Comparison of ENCODE assay signal across 16 mouse cellular contexts in the genomic region with DNA sequence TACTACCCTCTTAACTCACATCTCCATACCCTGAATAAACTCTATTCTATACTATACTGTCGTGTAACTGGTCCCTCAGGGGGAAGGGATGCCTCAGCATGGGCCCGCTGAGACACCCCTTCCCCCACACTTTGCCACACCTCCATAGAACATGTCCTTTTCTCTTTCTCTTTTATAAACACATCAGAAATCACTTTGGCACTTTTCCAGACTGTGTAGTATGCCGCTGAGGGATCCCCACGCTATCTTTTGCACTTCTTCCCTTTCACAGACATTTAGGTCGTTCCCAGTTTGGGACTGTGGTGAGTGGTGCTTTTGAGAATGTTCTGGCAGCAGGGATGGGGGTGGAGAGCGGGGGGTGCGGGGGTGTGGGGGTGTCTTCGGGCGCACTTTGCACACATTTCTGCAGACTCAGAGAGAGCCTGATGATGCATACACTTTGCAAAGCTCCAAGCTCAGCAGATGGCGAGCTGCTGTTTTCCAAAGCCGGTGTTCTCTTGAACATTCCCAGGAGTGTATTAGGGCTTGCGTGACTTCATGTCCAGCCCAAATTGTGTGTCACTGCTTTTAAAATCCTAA. TPM values are rescaled to one million over a fixed set of nuclear protein-coding genes. Genes with fewer than 3 reads are reported as not detected.
DNase-seq lines count a peak whose midpoint lies in the region; ATAC-seq lines count a peak whose summit lies in the region.
"Had no signal": no experiment of that assay in that cellular context is flagged by ENCODE, and none has a peak within 500 bp of the region (broad histone marks: within the 10 kb centered on the region; RNA-seq: fewer than 3 reads in every experiment).

No protein-coding gene starts in this region.

- no peaks in the 10 kb centered on the region for H3K36me3 ChIP-seq in heart, embryonic 12.5 days
- H3K36me3 ChIP-seq: intestine, embryonic 15.5 days; midbrain, embryonic 13.5 days had no signal

- H3K9me3 ChIP-seq in heart, embryonic 12.5 days (replicated peaks): peaks cover 6% of the 10 kb centered on the region; the same call in 1 of the 2 replicates
- H3K9me3 ChIP-seq: intestine, embryonic 15.5 days had no signal

- intact Hi-C loops in heart, postnatal 10 days (cut with DNase I): no loop called here

- 74% methylated on average over 12 of the region's 12 CpGs for WGBS in heart, embryonic 12.5 days

- no peak overlapping the region for H3K9ac ChIP-seq in heart, embryonic 12.5 days
- H3K9ac ChIP-seq: intestine, embryonic 15.5 days; midbrain, embryonic 13.5 days had no signal

- H3K4me3 ChIP-seq in heart, embryonic 12.5 days: no peak overlapping the region
- H3K4me3 ChIP-seq: intestine, embryonic 15.5 days; midbrain, embryonic 13.5 days had no signal

- H3K27me3 ChIP-seq in heart, embryonic 12.5 days (replicated peaks): no peaks in the 10 kb centered on the region
- H3K27me3 ChIP-seq: intestine, embryonic 15.5 days; midbrain, embryonic 13.5 days had no signal

- no peak overlapping the region for H3K4me2 ChIP-seq in heart, embryonic 12.5 days
- H3K4me2 ChIP-seq: liver, embryonic 11.5 days; midbrain, embryonic 13.5 days had no signal

- no peaks in the 10 kb centered on the region; the same call in 1 of the 2 replicates for H3K4me1 ChIP-seq in heart, embryonic 12.5 days (replicated peaks)
- H3K4me1 ChIP-seq: intestine, embryonic 15.5 days; midbrain, embryonic 13.5 days had no signal

- no peak overlapping the region for H3K27ac ChIP-seq in heart, embryonic 12.5 days (ENCODE audit: poor library complexity, severe bottlenecking)
- H3K27ac ChIP-seq: intestine, embryonic 15.5 days; midbrain, embryonic 13.5 days had no signal

- no peak for ATAC-seq in heart, embryonic 12.5 days (ENCODE audit: insufficient number of reproducible peaks, low FRiP score)
- ATAC-seq: midbrain, embryonic 13.5 days had no signal

- peak; percentile 25 to 32 for DNase-seq in heart, postnatal 10 days
- peak; percentile 46 to 77 for DNase-seq in frontal cortex, postnatal 36 days (ENCODE audit: low spot score in 2 of 2)
- DNase-seq in layer of hippocampus, postnatal 14 days (ENCODE audit: low spot score in 2 of 2): peak; percentile 22 to 61
- peak; percentile 18 for DNase-seq in right cerebral cortex, postnatal 14 days
- no peak for DNase-seq in urinary bladder, postnatal 36 days (ENCODE audit: low spot score in 2 of 2)
- DNase-seq in retina, postnatal 1 day: no peak
- no peak for DNase-seq in spleen, postnatal 36 days (ENCODE audit: low spot score in 2 of 2)
- DNase-seq: cerebellum, adult 18-20 months; lung, postnatal 36 days had no signal

RNA-seq across cellular contexts. Expression of gene Rxfp2, which starts 8.1 kb away (rescaled TPM):
- total RNA-seq in heart, postnatal 10 days (2021): not detected
- 0.23 and 0.45 TPM in 2 replicates for polyA plus RNA-seq in heart, embryonic 12.5 days (2016; fragmentation: Nextera tagmentation; extraction: Ambion mirVana)
- total RNA-seq in layer of hippocampus, postnatal 14 days (2021): under 1 TPM; 0.35 to 0.72 TPM
- total RNA-seq: gastrocnemius, adult 8-10 months; heart, postnatal 36 days had no signal
- polyA plus RNA-seq: large intestine, adult 2 months had no signal

Comparison
In these comparisons a context has a peak if more than half of its experiments do, and no peak if none do; other contexts are left out.
1. DNase-seq: peak in heart, postnatal 10 days (2 of 2), frontal cortex, postnatal 36 days (2 of 2), layer of hippocampus, postnatal 14 days (2 of 2) and right cerebral cortex, postnatal 14 days (single experiment); none in urinary bladder, postnatal 36 days (0 of 2), retina, postnatal 1 day (single experiment) and spleen, postnatal 36 days (0 of 2).